Mouse (Mus musculus) adrenal gland (tissue): ENCODE measurements around the gene Ogfod2.

Source experiments
- intact Hi-C: fragments of 180-260 bp; cut with DNase I; formaldehyde crosslinking; loops from one replicate; pipeline ENCODE4 v1.15.1; 2025

The Ogfod2 gene

DNA sequence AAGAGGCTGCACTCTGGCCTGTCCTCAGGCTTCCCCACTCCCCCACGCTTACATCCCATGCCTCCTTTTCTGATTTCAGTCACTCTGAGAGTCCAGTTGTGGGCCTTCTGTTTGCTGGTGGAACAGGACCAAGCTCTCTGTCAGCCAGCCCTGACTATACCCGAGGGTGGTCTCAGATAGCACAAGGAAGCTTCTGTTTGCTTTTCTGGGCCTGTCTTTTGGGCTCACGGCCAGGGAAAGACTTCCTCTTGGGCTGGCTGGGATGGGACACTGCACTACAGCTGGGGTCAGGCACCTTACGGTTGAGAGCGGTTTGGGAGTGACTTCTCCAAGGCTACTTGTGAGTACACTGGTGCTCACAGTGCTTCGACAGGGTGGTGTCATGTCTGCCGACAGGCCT, 26.0 kb downstream of the Ogfod2 start:
- intact Hi-C loops, result no loop called here

DNA sequence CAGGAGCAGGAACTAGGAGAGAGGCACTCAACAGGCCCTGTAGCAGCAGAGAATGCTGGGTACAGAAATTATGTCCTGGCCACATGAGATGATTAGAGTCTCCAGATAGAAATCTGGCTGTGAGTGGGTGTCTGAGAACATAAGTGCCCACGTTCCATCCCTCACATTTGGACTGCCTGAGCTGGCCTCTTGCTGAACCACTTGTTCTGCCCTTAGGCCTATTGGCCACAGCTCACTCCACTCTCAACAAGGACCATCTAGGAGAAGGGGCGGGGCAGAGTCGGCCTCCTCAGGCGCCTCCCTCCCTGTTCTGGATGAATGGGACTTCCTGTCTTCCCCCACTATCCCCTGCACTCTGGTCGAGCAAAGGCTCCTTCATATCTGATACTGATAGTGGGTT, 36.9 kb downstream of the Ogfod2 start:
- intact Hi-C loops, result no loop called here

DNA sequence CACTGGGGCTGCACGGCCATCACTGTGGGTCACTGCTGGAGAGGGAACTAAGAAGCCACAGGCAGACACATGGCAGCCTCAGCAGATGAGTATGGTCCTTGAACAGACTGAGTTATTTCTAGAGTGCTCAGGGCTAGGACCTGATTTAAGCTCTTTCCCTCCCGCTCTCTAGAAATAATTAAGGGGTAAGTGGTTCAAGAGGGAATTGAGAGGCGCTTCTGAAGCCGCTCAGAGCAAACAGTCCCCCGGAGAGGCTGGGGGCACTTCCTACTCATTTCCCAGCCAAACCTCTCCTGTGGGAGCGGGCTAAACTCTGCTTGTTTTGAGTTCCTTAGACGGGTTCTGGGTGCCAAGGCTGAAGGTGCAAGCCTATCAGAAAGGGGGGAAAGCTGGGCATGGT, 38.8 kb downstream of the Ogfod2 start:
- intact Hi-C loops, result no loop called here

DNA sequence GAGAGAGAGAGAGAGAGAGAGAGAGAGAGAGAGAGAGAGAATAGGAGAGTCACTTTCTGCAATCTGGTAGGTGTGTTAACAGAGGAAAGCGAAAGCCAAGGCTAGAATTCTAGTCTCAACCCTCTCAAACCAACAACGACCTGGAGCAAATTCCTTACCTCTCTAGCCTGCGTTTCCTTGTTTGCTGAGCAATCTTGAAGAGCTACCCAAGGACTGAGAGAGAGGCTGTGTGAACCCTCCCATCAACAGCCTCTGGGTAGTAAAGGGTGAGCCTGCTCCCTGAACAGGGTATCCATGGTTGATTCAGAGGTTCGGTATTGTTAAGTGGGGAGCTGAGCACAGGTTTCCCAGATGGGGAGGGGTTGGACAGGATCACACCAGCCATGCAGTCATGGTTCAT, 40.6 kb downstream of the Ogfod2 start:
- intact Hi-C loops, result no loop called here

DNA sequence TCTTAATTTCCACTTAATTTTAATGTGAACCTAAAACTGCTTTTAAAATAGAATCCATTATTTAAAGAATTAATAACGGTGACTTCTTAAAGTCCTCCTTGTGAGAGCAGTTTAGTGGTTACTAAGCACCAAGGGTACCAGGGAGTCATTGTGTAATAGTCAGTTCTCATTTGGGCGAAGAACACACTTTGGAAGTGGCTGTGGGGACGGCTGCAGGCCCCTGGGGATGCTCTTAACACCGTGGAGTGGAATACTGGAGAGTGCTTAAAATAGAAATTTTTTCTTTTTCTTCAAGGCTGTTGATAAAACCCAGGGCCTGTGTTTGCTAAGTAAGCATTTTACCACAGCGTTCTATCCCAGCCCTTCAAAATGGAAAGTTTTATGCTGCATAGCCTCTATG, 43.8 kb downstream of the Ogfod2 start:
- intact Hi-C loops, result no loop called here

DNA sequence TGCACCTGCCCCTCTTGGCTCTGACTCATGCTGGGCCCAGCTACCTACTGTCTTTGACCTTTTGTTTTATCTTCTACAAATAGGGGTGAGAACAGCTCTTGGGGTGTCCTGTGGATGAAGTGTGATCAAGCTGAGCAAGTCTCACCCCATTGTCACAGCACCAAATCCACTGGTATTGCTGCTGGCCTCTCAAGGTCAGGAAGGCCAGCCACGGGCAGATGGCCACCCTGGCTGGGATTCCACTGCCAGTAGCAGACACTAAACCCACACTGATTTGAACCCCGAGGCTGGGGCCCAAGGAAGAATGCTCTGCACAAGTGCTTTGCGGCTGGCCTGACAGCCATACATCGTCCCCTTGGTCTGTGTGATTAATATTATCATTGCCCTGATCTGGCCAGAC, 46.2 kb downstream of the Ogfod2 start:
- intact Hi-C loops, result no loop called here

DNA sequence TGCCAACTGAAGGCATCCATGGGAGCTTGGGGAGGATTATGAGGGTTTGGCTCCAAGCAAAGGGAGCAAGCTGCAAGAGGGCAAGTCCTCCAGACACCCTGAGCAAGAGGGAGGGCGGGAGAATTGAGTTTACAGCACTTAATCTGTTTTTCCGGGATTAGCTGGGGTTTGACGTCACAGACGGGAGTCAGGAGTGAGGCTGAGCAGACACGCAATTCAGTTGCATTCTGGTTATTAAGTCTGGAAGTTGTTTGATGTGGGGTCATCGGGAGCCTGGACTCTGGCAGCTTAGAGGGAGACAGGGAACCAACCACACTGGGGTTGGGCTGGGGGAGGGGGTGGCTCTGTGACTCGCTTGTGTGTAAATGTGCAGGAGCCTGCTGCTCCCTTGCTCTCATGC, 47.4 kb downstream of the Ogfod2 start:
- intact Hi-C loops, result no loop called here

DNA sequence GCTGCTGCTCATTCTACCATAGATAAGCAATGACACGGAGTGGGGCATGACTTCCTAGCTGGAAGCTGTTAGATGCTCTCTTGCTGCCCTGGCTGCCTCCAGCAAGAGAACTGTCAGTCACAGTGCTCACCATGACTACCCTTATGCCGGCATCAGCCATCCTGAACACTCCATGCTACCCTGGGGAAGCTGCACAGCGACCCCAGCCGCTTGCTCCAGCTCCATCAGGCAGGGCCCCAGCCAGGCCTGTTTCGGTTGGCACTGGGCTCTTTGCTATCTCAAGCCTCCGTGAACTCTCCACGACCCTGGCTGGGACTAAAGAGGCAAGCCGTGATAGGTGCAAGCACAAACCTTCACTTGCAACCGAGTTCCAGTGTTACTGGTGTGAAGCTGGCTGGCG, 49.7 kb downstream of the Ogfod2 start:
- intact Hi-C loops, result loop anchor here (2.0 to 5.0 kb wide), 2 partner anchors 97 to 120 kb away; no protein-coding TSS in a partner anchor

DNA sequence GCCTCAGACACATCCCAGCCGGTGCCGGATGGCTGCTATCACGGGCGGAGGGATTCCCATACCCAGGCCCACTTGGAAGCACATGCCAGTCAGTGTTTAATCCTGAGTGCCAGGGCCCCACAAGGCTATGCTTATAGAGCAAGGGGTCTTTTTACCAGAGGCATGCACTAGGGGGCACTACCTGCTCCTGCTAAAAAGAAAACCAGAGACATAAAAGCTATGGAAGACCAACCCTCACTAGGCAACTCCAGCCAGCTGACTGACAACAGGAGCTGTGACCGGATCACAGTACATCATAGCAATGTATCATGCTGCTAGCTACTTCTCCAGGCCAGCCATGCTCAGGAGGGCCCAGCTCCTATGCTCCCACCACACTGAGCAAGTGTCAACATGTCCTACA, 50.5 kb downstream of the Ogfod2 start:
- intact Hi-C loops, result loop anchor here (2.0 to 5.0 kb wide), 2 partner anchors 96 to 120 kb away; no protein-coding TSS in a partner anchor

DNA sequence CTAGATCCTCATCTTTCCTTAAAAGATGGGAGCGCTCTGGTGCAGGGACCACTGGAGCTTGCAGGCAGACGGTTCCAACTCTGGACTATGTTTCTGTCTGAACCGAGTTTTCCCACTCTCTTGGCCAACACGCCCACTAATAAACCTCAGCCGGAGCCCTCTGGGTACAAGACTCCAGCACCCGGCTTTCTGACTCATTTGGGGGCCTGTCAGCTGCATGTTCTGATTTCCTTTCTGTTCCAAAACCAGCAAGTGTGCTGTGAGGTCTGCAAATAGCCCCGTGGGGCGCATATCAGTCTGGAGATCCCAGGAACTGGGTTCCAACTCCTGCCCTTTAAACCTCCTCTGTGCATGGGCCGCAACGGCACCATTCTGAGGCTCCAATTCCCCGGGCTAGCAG, 51.3 kb downstream of the Ogfod2 start:
- intact Hi-C loops, result loop anchor here (2.0 to 5.0 kb wide), 2 partner anchors 95 to 119 kb away; no protein-coding TSS in a partner anchor
